Mouse (Mus musculus): ENCODE results near the gene B3gntl1.

GRCm38 (mm10) chr11:121625007-121625406 lies 47.9 kb downstream of the B3gntl1 start:
- TF ChIP-seq CTCF (IDR thresholded peaks at IDR 0.05; ENCODE audit: low read depth, low read length) (no peak), GATA1 (IDR thresholded peaks at IDR 0.05; ENCODE audit: borderline replicate concordance, low read length) (no peak), TAL1 (conservative IDR thresholded peaks at IDR 0.05; ENCODE audit: low read depth, low read length) (no peak), POLR2AphosphoS5 (IDR thresholded peaks at IDR 0.05; ENCODE audit: insufficient replicate concordance, low read depth, low read length) (no peak), GATA2 (IDR thresholded peaks at IDR 0.05; ENCODE audit: borderline replicate concordance, low read depth, low read length) (no peak)

Measured in G1E (cell line).